Mouse (Mus musculus) embryonic fibroblast, embryonic 13.5 days (primary cell): ENCODE data around the gene Igflr1.

ENCODE experiments used
- CTCF ChIP-seq: IDR thresholded peaks from 2 replicates; pipeline ENCODE4 v1.5.1; 2011; ENCODE audit warnings: mild to moderate bottlenecking, control low read depth, low read length, moderate library complexity, borderline replicate concordance; ENCODE audit not compliant: insufficient read depth
- POLR2A ChIP-seq: IDR thresholded peaks from 2 replicates; pipeline ENCODE4 v1.6.1; 2011; ENCODE audit warnings: low read depth, mild to moderate bottlenecking, control low read depth, low read length, moderate library complexity

DNA sequence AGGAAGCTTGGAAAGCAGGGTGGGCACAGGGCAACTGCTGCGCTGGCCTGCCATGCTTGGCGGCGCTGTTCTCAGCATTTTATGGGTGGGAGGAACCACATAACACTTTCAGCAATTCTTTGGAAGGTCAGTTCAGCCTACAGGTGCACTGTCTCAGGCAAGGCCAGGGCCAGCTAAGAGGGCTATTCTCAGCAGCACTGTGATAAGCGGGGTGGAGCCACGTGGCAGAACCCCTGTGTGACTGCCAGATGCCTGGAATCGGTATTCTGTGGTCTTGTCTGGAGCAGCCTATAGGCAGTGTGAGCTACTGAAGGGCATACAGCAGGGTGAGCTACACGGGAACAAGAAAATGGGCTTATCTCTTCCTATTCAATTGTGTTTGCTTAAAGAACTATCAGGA lies 44.8 kb downstream of the Igflr1 start:
- TF ChIP-seq POLR2A (no peak), CTCF (no peak)
